Mouse (Mus musculus) ES-Bruce4 (cell line): ENCODE results near the gene Vsig2.

Experiments used
- CTCF ChIP-seq: IDR thresholded peaks from one replicate; pipeline ENCODE4 v1.8.1; 2011; ENCODE audit warnings: low read depth, low read length
- EP300 ChIP-seq: IDR thresholded peaks from 2 replicates; pipeline ENCODE4 v1.6.1; 2011; ENCODE audit warnings: low read depth, low read length; ENCODE audit not compliant: insufficient read depth
- POLR2A ChIP-seq: IDR thresholded peaks from one replicate; pipeline ENCODE4 v1.8.1; 2011; ENCODE audit warnings: low read length; ENCODE audit not compliant: insufficient read depth

DNA sequence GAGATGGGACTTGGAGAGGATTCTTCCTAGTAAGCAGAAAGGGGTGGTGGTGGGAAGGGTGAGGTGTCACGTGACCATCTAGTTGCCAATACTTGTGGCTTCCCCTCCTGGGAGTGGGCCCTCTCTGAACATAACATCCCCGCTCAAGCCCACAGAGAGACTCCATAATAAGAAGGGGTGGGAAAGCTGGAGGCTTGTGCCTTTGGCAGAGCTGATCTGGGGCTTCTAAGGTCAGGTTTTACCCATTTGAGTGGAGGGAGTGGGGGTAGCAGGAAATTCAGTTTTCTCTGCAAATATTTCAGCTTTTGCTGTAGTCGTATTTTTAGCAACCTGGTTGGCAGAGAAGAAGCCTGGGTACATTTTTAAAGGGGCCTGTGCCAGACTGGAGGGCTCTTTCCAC is 17.3 kb downstream of the Vsig2 start:
- TF ChIP-seq CTCF, result no peak
- no peak for TF ChIP-seq POLR2A
- TF ChIP-seq EP300, result no peak
